Mouse (Mus musculus) midbrain, embryonic 12.5 days (tissue): ENCODE data around the gene Zfp941. TPM values are rescaled to one million over a fixed set of nuclear protein-coding genes. Genes with fewer than 3 reads are reported as not detected.

ENCODE experiments used
- ATAC-seq: fragments of 200-750 bp; cut with Nextera tagmentation; 2 replicates; pipeline ENCODE4 v1.8.0; 2017; ENCODE audit warnings: low read depth, moderate TSS enrichment, moderate library complexity; ENCODE audit not compliant: low FRiP score
- H3K27ac ChIP-seq: fragments of 300-500 bp; sonication (generic); replicated peaks from 2 replicates; pipeline ENCODE4 v1.5.1; 2016; ENCODE audit warnings: mild to moderate bottlenecking
- H3K27me3 ChIP-seq: fragments of 300-500 bp; sonication (generic); 2 replicates; pipeline ENCODE4 v1.6.1; 2016; ENCODE audit warnings: mild to moderate bottlenecking
- H3K36me3 ChIP-seq: fragments of 300-500 bp; sonication (generic); 2 replicates; pipeline ENCODE4 v1.6.1; 2016
- H3K4me1 ChIP-seq: fragments of 300-500 bp; sonication (generic); 2 replicates; pipeline ENCODE4 v1.6.1; 2016
- H3K4me2 ChIP-seq: fragments of 300-500 bp; sonication (generic); replicated peaks from 2 replicates; pipeline ENCODE4 v1.6.1; 2016; ENCODE audit warnings: mild to moderate bottlenecking, moderate library complexity
- H3K4me3 ChIP-seq: fragments of 300-500 bp; sonication (generic); 2 replicates; pipeline ENCODE4 v1.5.1; 2016; ENCODE audit warnings: mild to moderate bottlenecking
- H3K9ac ChIP-seq: fragments of 300-500 bp; sonication (generic); replicated peaks from 2 replicates; pipeline ENCODE4 v1.6.1; 2016; ENCODE audit warnings: mild to moderate bottlenecking, moderate library complexity
- H3K9me3 ChIP-seq: fragments of 300-500 bp; sonication (generic); 2 replicates; pipeline ENCODE4 v1.6.1; 2016; ENCODE audit warnings: mild to moderate bottlenecking
- WGBS: fragments of 180-500 bp; shearing (Covaris S2); methylation state at CpG from one replicate; pipeline ENCODE4 v1.1.7; 2016; 5-methylcytosine and 5-hydroxymethylcytosine counted together
- polyA plus RNA-seq: library from polyadenylated mRNA; unstranded; fragments of >200 nt; fragmentation: Nextera tagmentation; extraction: Ambion mirVana; gene quantifications from 2 replicates; pipeline ENCODE4 v1.2.1, GENCODE M21; 2016

Gene Zfp941
- 8.5 and 10.1 TPM in 2 replicates for polyA plus RNA-seq

DNA sequence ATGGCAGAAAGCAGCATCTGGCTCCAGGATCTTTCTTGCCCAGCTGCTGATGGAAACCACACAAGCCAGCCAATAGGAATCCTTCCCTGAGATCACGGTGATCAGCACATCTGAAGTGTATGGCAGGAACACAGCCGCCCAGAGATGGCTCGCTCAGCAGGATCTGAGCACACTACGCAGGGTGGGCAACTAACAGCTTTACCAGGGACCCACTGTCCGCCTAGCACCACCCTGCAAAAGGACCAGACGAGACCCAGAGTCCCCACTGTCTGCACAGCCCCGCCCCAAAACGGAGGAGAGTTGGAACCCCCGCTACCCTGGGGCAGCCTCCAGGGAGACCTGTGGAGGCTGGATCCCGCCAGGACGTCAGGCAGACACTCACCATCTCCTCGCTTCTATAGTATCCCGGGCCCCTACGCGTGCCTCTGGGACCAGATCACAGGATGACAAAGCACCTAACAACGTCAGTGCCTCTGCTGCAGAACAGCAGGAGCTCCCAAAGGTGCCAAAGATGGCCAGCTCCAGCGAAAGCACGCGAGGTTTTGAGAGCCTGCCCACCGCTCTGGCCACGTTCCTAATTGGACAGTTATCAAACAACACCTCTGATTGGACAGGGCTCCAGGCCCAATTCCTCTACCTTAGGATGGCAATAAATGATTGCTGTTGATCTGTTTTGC lies at the start of gene Zfp941:
Gene Zfp941 (minus strand): TSS at position 526 of the 677 bp plus-strand sequence.
- Histone ChIP-seq H3K27ac (peak within 1 kb of the TSS; percentile 69), H3K36me3 (no peaks in the 10 kb centered on the region), H3K27me3 (no peaks in the 10 kb centered on the region; the same call in 1 of the 2 replicates), H3K9ac (peak within 1 kb of the TSS; percentile 59), H3K9me3 (no peaks in the 10 kb centered on the region), H3K4me1 (no peaks in the 10 kb centered on the region; the same call in 1 of the 2 replicates), H3K4me2 (peak within 1 kb of the TSS; percentile 67), H3K4me3 (peak within 1 kb of the TSS; percentile 57)
- 2% methylated on average over 21 of the region's 21 CpGs for WGBS
- peak; percentile 86 for ATAC-seq

- WGBS: 89% methylated on average over 12 of the region's 12 CpGs
These were observed 42.8 kb upstream of the Zfp941 start for GRCm38 (mm10) chr7:140864761-140865160.

GRCm38 (mm10) chr7:140860728-140861127 lies 38.8 kb upstream of the Zfp941 start:
- ATAC-seq: no peak
- Histone ChIP-seq H3K9me3 (no peaks in the 10 kb centered on the region), H3K4me3 (no peak overlapping the region), H3K36me3 (peaks cover 69% of the 10 kb centered on the region), H3K27ac (no peak overlapping the region), H3K27me3 (no peaks in the 10 kb centered on the region), H3K4me2 (no peak overlapping the region), H3K9ac (no peak overlapping the region), H3K4me1 (peaks cover 22% of the 10 kb centered on the region)
- WGBS: 91% methylated on average over 5 of the region's 5 CpGs

More at GRCm38 (mm10) chr7:140864761-140865160, 42.8 kb upstream of the Zfp941 start:
- Histone ChIP-seq H3K27me3 (no peaks in the 10 kb centered on the region), H3K36me3 (peaks cover 70% of the 10 kb centered on the region), H3K4me3 (no peak overlapping the region), H3K9ac (no peak overlapping the region), H3K4me2 (no peak overlapping the region), H3K4me1 (0 out of 2 replicates have a peak, but pooled peaks cover 2% of the 10 kb centered on the region), H3K27ac (no peak overlapping the region), H3K9me3 (no peaks in the 10 kb centered on the region)
- ATAC-seq: no peak

GRCm38 (mm10) chr7:140859997-140860396 lies 38.0 kb upstream of the Zfp941 start:
- Histone ChIP-seq H3K36me3 (peaks cover 66% of the 10 kb centered on the region), H3K9ac (no peak overlapping the region)
- WGBS: 69% methylated on average over 6 of the region's 6 CpGs

GRCm38 (mm10) chr7:140858746-140859145 lies 36.8 kb upstream of the Zfp941 start:
- H3K36me3 ChIP-seq: peaks cover 64% of the 10 kb centered on the region
- H3K4me2 ChIP-seq: peak overlapping the region; percentile 99
- H3K27me3 ChIP-seq: no peaks in the 10 kb centered on the region
- ATAC-seq: no peak
- H3K9ac ChIP-seq: peak overlapping the region; percentile 93
- no peak overlapping the region for H3K27ac ChIP-seq
- H3K4me3 ChIP-seq: peak overlapping the region; percentile 81
- 93% methylated on average over 8 of the region's 8 CpGs for WGBS
- no peaks in the 10 kb centered on the region for H3K9me3 ChIP-seq
- peaks cover 32% of the 10 kb centered on the region for H3K4me1 ChIP-seq

More at GRCm38 (mm10) chr7:140859997-140860396, 38.0 kb upstream of the Zfp941 start:
- H3K4me3 ChIP-seq: no peak overlapping the region
- peaks cover 30% of the 10 kb centered on the region for H3K4me1 ChIP-seq
- ATAC-seq: no peak
- H3K27ac ChIP-seq: no peak overlapping the region
- no peak overlapping the region for H3K4me2 ChIP-seq
- no peaks in the 10 kb centered on the region for H3K27me3 ChIP-seq
- no peaks in the 10 kb centered on the region for H3K9me3 ChIP-seq

DNA sequence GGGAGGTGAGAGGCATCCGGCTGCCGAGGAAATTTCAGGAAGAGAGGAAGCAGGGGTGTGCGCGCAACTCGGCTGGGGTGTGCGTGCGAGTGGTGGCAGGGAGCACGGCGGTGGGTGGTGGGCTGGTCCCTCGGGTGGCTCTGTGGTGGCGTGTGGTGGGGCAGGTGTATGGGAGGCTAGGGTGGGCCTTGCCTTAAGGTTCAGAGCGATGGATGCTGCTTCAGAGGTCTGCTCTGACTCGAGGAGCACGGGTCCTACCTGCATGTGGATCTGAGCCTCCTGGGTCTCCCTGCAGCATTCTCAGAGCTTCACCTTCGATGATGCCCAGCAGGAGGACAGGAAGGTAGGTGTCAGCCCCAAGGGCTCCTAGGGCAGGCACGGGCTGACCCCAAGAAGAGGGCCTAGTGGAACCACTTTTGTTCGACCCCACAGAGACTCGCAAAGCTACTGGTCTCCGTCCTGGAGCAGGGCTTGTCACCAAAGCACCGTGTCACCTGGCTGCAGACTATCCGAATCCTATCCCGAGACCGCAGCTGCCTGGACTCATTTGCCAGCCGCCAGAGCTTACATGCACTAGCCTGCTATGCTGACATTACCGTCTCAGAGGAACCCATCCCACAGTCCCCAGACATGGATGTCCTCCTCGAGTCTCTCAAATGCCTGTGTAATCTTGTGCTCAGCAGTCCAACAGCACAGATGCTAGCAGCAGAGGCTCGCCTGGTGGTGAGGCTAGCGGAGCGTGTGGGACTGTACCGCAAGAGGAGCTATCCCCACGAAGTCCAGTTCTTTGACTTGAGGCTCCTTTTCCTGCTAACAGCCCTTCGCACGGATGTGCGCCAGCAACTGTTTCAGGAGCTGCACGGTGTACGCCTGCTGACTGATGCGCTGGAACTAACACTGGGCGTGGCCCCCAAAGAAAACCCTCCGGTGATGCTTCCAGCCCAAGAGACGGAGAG lies 35.9 kb upstream of the Zfp941 start, which contains the start of gene Bet1l:
Gene Bet1l (minus strand): TSS at position 28 of the 956 bp plus-strand sequence.
- H3K4me1 ChIP-seq: peaks cover 32% of the 10 kb centered on the region
- 42% methylated on average over 40 of the region's 40 CpGs for whole genome bisulfite sequencing
- H3K27ac ChIP-seq: peak within 1 kb of the TSS; percentile 90
- H3K4me3 ChIP-seq: peak within 1 kb of the TSS; percentile 81
- H3K9ac ChIP-seq: peak within 1 kb of the TSS; percentile 93
- peaks cover 64% of the 10 kb centered on the region for H3K36me3 ChIP-seq
- H3K9me3 ChIP-seq: no peaks in the 10 kb centered on the region
- ATAC-seq: peak; percentile 48
- H3K4me2 ChIP-seq: peak within 1 kb of the TSS; percentile 99
- no peaks in the 10 kb centered on the region for H3K27me3 ChIP-seq

GRCm38 (mm10) chr7:140856785-140857549 lies 35.0 kb upstream of the Zfp941 start, which contains the start of gene Ric8a:
Ric8a (plus strand) TSS chr7:140856957.
- H3K36me3 ChIP-seq: peaks cover 64% of the 10 kb centered on the region
- H3K4me1 ChIP-seq: peaks cover 32% of the 10 kb centered on the region
- peak; percentile 79 for ATAC-seq

DNA sequence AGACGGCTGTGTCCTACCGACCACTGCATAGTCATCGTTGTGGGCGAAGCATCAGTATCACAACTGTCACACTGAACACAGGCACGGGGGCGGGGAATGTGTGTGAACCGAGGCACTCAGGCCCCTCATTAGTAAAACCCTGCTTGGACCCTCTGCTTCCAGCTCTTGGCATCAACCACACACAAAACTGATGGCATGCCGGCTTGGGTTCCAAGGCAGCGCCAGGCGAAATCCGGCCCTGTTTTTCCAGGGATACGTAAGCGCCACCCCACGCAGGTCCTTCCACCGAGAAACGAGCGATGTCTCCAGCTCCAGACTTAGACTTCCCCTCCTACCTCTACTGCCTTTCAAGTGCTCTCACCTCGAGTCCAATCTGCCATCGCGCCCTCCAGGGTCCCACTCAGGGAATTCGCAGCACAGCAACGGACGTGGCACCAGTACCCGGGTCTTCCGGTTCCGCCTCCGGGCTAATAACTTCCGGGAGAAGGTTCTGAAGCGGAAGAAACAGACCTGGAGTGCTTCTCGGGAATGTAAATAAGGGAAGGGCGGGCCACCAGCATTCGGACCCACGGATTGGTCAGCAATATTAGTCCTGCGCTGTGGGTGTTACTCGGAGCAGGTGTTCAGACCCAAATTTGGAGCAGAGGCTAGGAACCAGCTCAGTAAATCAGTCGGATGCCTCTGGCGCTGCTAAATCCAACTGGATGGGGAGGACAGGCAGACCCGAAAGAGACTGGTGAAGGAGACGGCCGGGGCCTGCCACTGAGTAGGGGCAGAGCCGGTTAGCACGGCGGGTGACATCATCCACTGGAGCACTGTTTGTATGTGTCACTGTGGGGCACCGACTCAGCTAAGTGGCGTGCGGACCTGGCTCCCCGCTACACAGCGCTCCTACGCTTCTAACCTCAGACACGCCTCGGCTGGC lies 34.1 kb upstream of the Zfp941 start, which contains the start of gene Gm45785:
Gene Gm45785 (minus strand): TSS at position 472 of the 925 bp plus-strand sequence.
- 1% methylated on average over 51 of the region's 51 CpGs for WGBS
- Histone ChIP-seq H3K4me1 (peaks cover 32% of the 10 kb centered on the region), H3K27ac (peak within 1 kb of the TSS; percentile 90), H3K4me3 (peak within 1 kb of the TSS; percentile 81), H3K9me3 (no peaks in the 10 kb centered on the region), H3K27me3 (no peaks in the 10 kb centered on the region), H3K36me3 (peaks cover 61% of the 10 kb centered on the region), H3K4me2 (peak within 1 kb of the TSS; percentile 99), H3K9ac (peak within 1 kb of the TSS; percentile 93)
- peak; percentile 80 for ATAC-seq

More at GRCm38 (mm10) chr7:140856785-140857549, 35.0 kb upstream of the Zfp941 start, which contains the start of gene Ric8a:
- Histone ChIP-seq H3K4me2 (peak within 1 kb of the TSS; percentile 99), H3K27me3 (no peaks in the 10 kb centered on the region), H3K9me3 (no peaks in the 10 kb centered on the region), H3K27ac (peak within 1 kb of the TSS; percentile 90), H3K9ac (peak within 1 kb of the TSS; percentile 93), H3K4me3 (peak within 1 kb of the TSS; percentile 81)
- under 1% methylated on average over 50 of the region's 50 CpGs for WGBS

DNA sequence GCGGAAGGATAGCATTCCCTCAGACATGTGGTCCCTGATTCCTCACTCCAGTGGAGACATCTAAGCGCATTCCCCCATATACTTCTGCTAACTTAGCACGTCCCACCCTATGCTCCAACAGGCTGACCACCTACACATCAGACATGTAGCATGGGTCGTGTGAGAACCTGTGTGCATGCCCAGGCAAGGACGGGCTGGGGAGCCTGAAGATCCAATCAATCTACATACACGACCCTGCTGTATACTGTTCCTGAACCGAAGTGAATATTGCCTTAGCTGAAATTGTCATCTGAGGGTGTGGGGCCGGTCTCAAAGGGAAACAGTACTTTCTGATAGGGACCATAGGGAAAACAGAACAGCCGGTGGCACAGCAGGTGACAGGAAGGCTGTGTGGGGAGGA lies 33.2 kb upstream of the Zfp941 start:
- WGBS: 79% methylated on average over 9 of the region's 9 CpGs
- peaks cover 52% of the 10 kb centered on the region for H3K36me3 ChIP-seq
- peak overlapping the region; percentile 81 for H3K4me3 ChIP-seq
- no peaks in the 10 kb centered on the region for H3K27me3 ChIP-seq
- no peaks in the 10 kb centered on the region for H3K9me3 ChIP-seq
- peaks cover 32% of the 10 kb centered on the region for H3K4me1 ChIP-seq
- H3K27ac ChIP-seq: no peak overlapping the region
- H3K4me2 ChIP-seq: peak overlapping the region; percentile 99
- peak overlapping the region; percentile 93 for H3K9ac ChIP-seq
- no peak for ATAC-seq

- Histone ChIP-seq H3K4me2 (no peak overlapping the region), H3K27me3 (no peaks in the 10 kb centered on the region), H3K4me3 (no peak overlapping the region), H3K36me3 (peaks cover 46% of the 10 kb centered on the region), H3K9ac (no peak overlapping the region), H3K4me1 (peaks cover 29% of the 10 kb centered on the region), H3K27ac (no peak overlapping the region), H3K9me3 (no peaks in the 10 kb centered on the region)
- WGBS: 95% methylated on average over 18 of the region's 18 CpGs
- no peak for ATAC-seq
These were observed 32.5 kb upstream of the Zfp941 start for GRCm38 (mm10) chr7:140854483-140854882.
